Mouse (Mus musculus): ENCODE measurements around the gene Myo18b. TPM values are rescaled to one million over a fixed set of nuclear protein-coding genes. Genes with fewer than 3 reads are reported as not detected.
A peak's percentile ranks its signal among the peaks of the same experiment; 100 is the strongest.

Gene Myo18b
- polyA plus RNA-seq, 1 experiment from 2014 or later = 0.36 TPM

DNA sequence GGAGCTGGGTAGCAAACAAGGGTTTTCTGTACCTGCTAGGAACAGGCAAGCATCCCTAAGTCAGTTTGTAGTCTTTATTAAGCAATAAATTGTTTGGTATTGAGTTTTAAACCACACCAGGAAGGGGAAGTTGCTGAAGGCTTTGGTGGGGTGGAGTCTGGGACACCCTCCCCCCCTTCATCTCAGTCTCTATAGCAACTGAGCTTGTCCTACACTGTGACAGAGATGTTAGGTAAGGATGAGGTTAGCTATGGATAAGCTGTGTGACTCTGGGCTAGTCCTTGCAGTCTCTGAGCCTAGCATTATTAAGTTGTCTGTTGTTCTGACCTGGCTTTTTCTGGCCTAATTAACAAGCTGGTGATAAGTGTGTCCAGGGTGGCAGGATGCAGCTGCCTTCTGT, 254.4 kb downstream of the Myo18b start:
- no peaks in the 10 kb centered on the region for H3K36me3 ChIP-seq (ENCODE audit: control insufficient read depth, insufficient read depth, low read length)
- H3K4me3 ChIP-seq (ENCODE audit: low read depth, low read length) = no peak overlapping the region
- no peaks in the 10 kb centered on the region for H3K27me3 ChIP-seq (ENCODE audit: control insufficient read depth, insufficient read depth, low read length)
- H3K9me3 ChIP-seq (ENCODE audit: control insufficient read depth, low read length) = no peaks in the 10 kb centered on the region
- no peak for ATAC-seq (replicated peaks; ENCODE audit: low FRiP score)
- H3K27ac ChIP-seq (ENCODE audit: low read depth, low read length) = no peak overlapping the region
- H3K4me2 ChIP-seq (ENCODE audit: low read depth, low read length, severe bottlenecking) = no peak overlapping the region
- peaks cover 15% of the 10 kb centered on the region for H3K4me1 ChIP-seq (replicated peaks; ENCODE audit: control insufficient read depth, insufficient read depth, low read length)
- no peak for DNase-seq (ENCODE audit: low spot score)
- no peak overlapping the region for H3K9ac ChIP-seq (ENCODE audit: low read length)

- Histone ChIP-seq H3K4me1 (replicated peaks; ENCODE audit: control insufficient read depth, insufficient read depth, low read length) (peaks cover 15% of the 10 kb centered on the region), H3K9me3 (ENCODE audit: control insufficient read depth, low read length) (no peaks in the 10 kb centered on the region), H3K27me3 (ENCODE audit: control insufficient read depth, insufficient read depth, low read length) (no peaks in the 10 kb centered on the region), H3K9ac (ENCODE audit: low read length) (no peak overlapping the region), H3K4me3 (ENCODE audit: low read depth, low read length) (no peak overlapping the region), H3K4me2 (ENCODE audit: low read depth, low read length, severe bottlenecking) (peak overlapping the region; percentile 29; the same call in 1 of the 2 replicates), H3K36me3 (ENCODE audit: control insufficient read depth, insufficient read depth, low read length) (no peaks in the 10 kb centered on the region), H3K27ac (ENCODE audit: low read depth, low read length) (no peak overlapping the region)
- ATAC-seq (replicated peaks; ENCODE audit: low FRiP score) = no peak
- no peak for DNase-seq (ENCODE audit: low spot score)
- WGBS = 11% methylated on average over 20 of the region's 20 CpGs
Measured at GRCm38 (mm10) chr5:112641131-112641530, 255.0 kb downstream of the Myo18b start.

GRCm38 (mm10) chr5:112640651-112641050, 255.5 kb downstream of the Myo18b start:
- Histone ChIP-seq H3K9ac (ENCODE audit: low read length) (no peak overlapping the region), H3K27ac (ENCODE audit: low read depth, low read length) (no peak overlapping the region), H3K9me3 (ENCODE audit: control insufficient read depth, low read length) (no peaks in the 10 kb centered on the region), H3K27me3 (ENCODE audit: control insufficient read depth, insufficient read depth, low read length) (no peaks in the 10 kb centered on the region), H3K4me3 (ENCODE audit: low read depth, low read length) (no peak overlapping the region), H3K36me3 (ENCODE audit: control insufficient read depth, insufficient read depth, low read length) (no peaks in the 10 kb centered on the region), H3K4me2 (ENCODE audit: low read depth, low read length, severe bottlenecking) (peak overlapping the region; percentile 29; the same call in 1 of the 2 replicates), H3K4me1 (replicated peaks; ENCODE audit: control insufficient read depth, insufficient read depth, low read length) (peaks cover 15% of the 10 kb centered on the region)
- ATAC-seq (replicated peaks; ENCODE audit: low FRiP score) (peak; percentile 49; the same call in 1 of the 2 replicates), DNase-seq (ENCODE audit: low spot score) (peak; percentile 64)
- 17% methylated on average over 13 of the region's 13 CpGs for whole genome bisulfite sequencing

Other genes with a start within 250 kb of the Myo18b start
- gene Grk3, start 119.4 kb upstream of the Myo18b start, polyA plus RNA-seq (2014; fragmentation: Nextera tagmentation; extraction: Ambion mirVana) = 6.7 and 7.1 TPM in 2 replicates
- gene Crybb2, start 173.8 kb upstream of the Myo18b start, polyA plus RNA-seq (2014; fragmentation: Nextera tagmentation; extraction: Ambion mirVana) = not detected in 2 replicates
- 0.76 TPM in 2 replicates for gene Crybb3, start 185.2 kb upstream of the Myo18b start, polyA plus RNA-seq (2014; fragmentation: Nextera tagmentation; extraction: Ambion mirVana)

All from forebrain, embryonic 11.5 days (tissue).